Mouse (Mus musculus): ENCODE measurements around the gene Deaf1. TPM values are rescaled to one million over a fixed set of nuclear protein-coding genes. Genes with fewer than 3 reads are reported as not detected.
A peak's percentile ranks its signal among the peaks of the same experiment; 100 is the strongest.

The Deaf1 gene
- polyA plus RNA-seq, 1 experiment: 49.3 TPM

DNA sequence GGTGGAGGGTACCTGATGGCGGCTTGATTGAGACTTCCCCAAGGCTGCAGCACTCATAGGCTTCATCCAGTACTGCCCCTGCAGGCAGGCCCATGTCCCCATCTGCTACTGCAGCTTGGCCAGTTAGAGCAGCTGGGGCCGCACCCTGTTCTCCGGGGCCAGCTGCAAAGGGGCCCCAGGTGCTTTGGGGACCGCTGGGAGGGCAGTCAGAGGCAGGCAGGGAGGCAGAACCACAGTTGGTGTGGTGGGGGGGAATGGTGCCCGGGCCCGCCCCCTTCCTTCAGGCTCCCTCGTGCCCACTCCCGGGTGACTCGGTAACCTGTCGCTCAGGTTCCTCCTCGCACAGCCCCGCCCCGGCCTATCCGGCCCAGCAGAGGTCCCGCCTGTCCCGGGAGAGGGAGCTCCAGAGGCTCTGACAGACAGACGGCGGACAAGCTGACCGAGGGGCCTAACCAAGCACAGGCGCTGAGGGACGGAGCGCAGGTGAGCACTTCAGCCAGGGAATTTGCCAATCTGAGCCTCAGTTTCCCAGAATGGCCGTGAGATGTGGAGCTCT lies 11.2 kb upstream of the Deaf1 start, which contains the start of gene Eps8l2:
TSS of gene Eps8l2 (plus strand) at position 305 of the 556 bp plus-strand sequence.
- Histone ChIP-seq H3K4me3 (replicated peaks; ENCODE audit: insufficient read depth, low read depth, low read length) (no peak within 1 kb of the TSS), H3K4me1 (ENCODE audit: control insufficient read depth, insufficient read depth, low read length) (peaks cover 19% of the 10 kb centered on the region), H3K27ac (ENCODE audit: insufficient read depth, low read length) (no peak within 1 kb of the TSS), H3K27me3 (ENCODE audit: control insufficient read depth, insufficient read depth, low read length) (no peaks in the 10 kb centered on the region)
- WGBS: 19% methylated on average over 23 of the region's 23 CpGs
- no peak for DNase-seq
- no peak for TF ChIP-seq CTCF (IDR thresholded peaks at IDR 0.05; ENCODE audit: borderline replicate concordance, insufficient read depth, low read depth, low read length)

DNA sequence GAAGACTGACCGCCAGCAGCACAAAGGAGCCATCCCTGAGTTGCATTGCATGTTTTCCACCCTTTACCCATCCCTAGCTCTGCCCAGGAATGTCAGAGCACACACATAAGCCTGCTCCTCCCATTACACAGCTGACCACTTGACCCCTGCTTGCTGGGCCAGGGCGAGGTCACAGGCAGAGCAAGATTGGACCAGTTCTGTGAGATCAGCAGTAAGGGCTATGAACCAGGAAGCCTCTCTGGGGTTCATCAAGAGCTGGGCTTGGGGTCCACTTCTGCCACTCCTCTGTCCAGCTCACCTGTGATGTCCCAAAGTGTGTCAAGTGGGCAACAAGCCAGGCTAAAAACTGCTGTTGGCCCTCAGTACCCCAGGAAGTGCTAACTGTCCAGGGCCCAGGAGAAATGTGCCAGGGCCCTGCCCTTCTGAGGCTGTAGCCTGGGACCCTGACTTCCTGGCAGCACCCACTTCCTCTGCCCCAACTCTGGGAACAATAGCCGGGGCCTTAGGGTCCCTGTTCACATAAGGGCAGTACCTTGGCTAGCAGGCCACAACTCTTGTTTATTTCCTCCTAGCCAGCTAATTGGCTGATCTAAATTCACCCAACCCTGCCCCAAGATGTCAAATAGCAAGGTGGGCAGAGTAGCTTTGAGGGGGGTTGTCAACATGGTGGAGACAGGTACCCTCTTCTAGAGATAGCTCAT lies 10.4 kb upstream of the Deaf1 start:
- H3K4me3 ChIP-seq (replicated peaks; ENCODE audit: insufficient read depth, low read depth, low read length): no peak overlapping the region
- no peak overlapping the region for H3K27ac ChIP-seq (ENCODE audit: insufficient read depth, low read length)
- no peak for DNase-seq
- WGBS: 92% methylated on average over 3 of the region's 3 CpGs
- TF ChIP-seq POLR2A (IDR thresholded peaks at IDR 0.05; ENCODE audit: borderline replicate concordance, insufficient read depth, low read length) (no peak), CTCF (IDR thresholded peaks at IDR 0.05; ENCODE audit: borderline replicate concordance, insufficient read depth, low read depth, low read length) (no peak)
- H3K27me3 ChIP-seq (ENCODE audit: control insufficient read depth, insufficient read depth, low read length): no peaks in the 10 kb centered on the region
- H3K4me1 ChIP-seq (ENCODE audit: control insufficient read depth, insufficient read depth, low read length): peaks cover 19% of the 10 kb centered on the region

DNA sequence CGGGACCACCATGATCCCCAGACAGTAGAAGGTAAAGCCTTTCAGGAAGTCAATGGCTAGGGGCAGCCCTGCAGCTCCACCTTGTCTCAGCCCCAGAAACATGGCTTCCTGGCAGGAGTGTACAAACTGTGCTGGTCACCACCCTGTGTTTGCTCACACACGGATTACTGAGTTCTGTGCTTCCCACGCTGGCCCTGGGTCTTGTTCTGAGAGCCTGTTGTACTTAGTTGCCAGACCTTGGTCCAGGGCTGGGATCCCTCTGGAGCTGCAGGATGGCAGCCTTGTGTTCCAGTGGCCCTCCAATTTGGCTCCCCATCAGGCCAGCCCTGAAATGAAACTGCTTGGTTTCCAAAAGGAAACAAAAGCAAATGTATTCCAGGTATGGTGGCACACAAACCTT lies 8.8 kb upstream of the Deaf1 start:
- Histone ChIP-seq H3K4me1 (ENCODE audit: control insufficient read depth, insufficient read depth, low read length) (peaks cover 19% of the 10 kb centered on the region), H3K4me3 (replicated peaks; ENCODE audit: insufficient read depth, low read depth, low read length) (no peak overlapping the region), H3K27ac (ENCODE audit: insufficient read depth, low read length) (0 out of 2 replicates have a peak overlapping the region, but pooled peaks have one; percentile 4), H3K27me3 (ENCODE audit: control insufficient read depth, insufficient read depth, low read length) (no peaks in the 10 kb centered on the region)
- TF ChIP-seq POLR2A (IDR thresholded peaks at IDR 0.05; ENCODE audit: borderline replicate concordance, insufficient read depth, low read length) (no peak), CTCF (IDR thresholded peaks at IDR 0.05; ENCODE audit: borderline replicate concordance, insufficient read depth, low read depth, low read length) (no peak)
- no peak for DNase-seq
- WGBS: 54% methylated on average over 3 of the region's 3 CpGs

DNA sequence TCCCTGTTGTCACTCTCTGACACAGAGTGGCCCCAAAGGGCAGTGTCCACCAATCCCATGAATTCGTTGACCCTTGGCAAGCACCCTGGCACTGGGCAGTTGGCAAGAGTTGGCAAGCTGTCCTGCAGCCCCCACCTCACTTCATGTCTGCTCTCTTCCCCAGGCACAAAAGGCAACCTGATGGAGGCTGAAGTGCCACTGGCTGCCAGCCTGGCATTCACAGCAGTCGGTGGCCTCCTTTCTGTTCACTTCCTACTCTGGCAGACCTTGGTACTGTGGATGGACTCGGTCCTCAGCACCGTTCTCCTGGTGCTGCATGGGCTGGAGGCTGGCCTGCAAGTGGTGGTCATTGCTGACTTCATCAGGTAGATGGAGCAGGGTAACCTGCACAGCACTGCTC lies 8.2 kb upstream of the Deaf1 start:
- Histone ChIP-seq H3K4me1 (ENCODE audit: control insufficient read depth, insufficient read depth, low read length) (peaks cover 19% of the 10 kb centered on the region), H3K27me3 (ENCODE audit: control insufficient read depth, insufficient read depth, low read length) (no peaks in the 10 kb centered on the region), H3K27ac (ENCODE audit: insufficient read depth, low read length) (peak overlapping the region; percentile 77), H3K4me3 (replicated peaks; ENCODE audit: insufficient read depth, low read depth, low read length) (no peak overlapping the region)
- DNase-seq: peak; percentile 68 to 83
- 6% methylated on average over 4 of the region's 4 CpGs for WGBS
- no peak for TF ChIP-seq POLR2A (IDR thresholded peaks at IDR 0.05; ENCODE audit: borderline replicate concordance, insufficient read depth, low read length)
- 0 out of 2 replicates have a peak, but pooled peaks have one; percentile 7 for TF ChIP-seq CTCF (IDR thresholded peaks at IDR 0.05; ENCODE audit: borderline replicate concordance, insufficient read depth, low read depth, low read length)

DNA sequence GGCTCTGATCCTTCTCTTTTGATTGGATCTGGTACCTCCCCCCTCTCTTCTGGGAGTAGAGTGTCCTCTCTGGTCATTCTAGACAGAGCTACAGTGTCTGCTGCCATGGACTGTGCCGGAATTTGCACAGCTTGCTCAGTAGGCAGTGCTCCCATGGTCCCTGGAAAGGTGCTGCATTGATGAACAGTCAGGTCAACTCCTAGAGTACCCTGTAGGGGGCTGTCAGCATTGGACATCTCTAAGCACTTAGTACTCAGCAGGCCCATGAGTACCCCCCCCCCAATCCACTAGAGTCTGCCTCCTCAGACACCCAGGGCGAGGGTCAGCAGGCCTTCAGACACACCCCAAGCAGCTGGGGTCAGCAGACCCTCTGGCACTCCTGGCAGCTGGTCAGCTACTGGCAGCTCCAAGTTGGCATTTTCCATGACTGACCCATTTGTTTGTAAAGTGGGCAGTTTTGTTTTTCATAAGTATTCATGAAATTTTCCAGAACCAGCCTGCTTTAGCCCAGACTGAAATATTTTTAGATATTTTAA lies 7.6 kb upstream of the Deaf1 start:
- no peak overlapping the region for H3K4me3 ChIP-seq (replicated peaks; ENCODE audit: insufficient read depth, low read depth, low read length)
- TF ChIP-seq CTCF (IDR thresholded peaks at IDR 0.05; ENCODE audit: borderline replicate concordance, insufficient read depth, low read depth, low read length) (no peak), POLR2A (IDR thresholded peaks at IDR 0.05; ENCODE audit: borderline replicate concordance, insufficient read depth, low read length) (no peak)
- 17% methylated on average over 2 of the region's 2 CpGs for WGBS
- peak overlapping the region; percentile 68 for H3K27ac ChIP-seq (ENCODE audit: insufficient read depth, low read length)
- H3K4me1 ChIP-seq (ENCODE audit: control insufficient read depth, insufficient read depth, low read length): peaks cover 19% of the 10 kb centered on the region
- peak; percentile 50 to 55 for DNase-seq
- no peaks in the 10 kb centered on the region for H3K27me3 ChIP-seq (ENCODE audit: control insufficient read depth, insufficient read depth, low read length)

GRCm38 (mm10) chr7:141331990-141332389 lies 4.5 kb upstream of the Deaf1 start:
- Histone ChIP-seq H3K27me3 (ENCODE audit: control insufficient read depth, insufficient read depth, low read length) (no peaks in the 10 kb centered on the region), H3K4me3 (replicated peaks; ENCODE audit: insufficient read depth, low read depth, low read length) (no peak overlapping the region), H3K4me1 (ENCODE audit: control insufficient read depth, insufficient read depth, low read length) (peaks cover 19% of the 10 kb centered on the region), H3K27ac (ENCODE audit: insufficient read depth, low read length) (no peak overlapping the region)
- no peak for TF ChIP-seq CTCF (IDR thresholded peaks at IDR 0.05; ENCODE audit: borderline replicate concordance, insufficient read depth, low read depth, low read length)
- no peak for TF ChIP-seq POLR2A (IDR thresholded peaks at IDR 0.05; ENCODE audit: borderline replicate concordance, insufficient read depth, low read length)
- no peak for DNase-seq
- WGBS: 77% methylated on average over 6 of the region's 6 CpGs

DNA sequence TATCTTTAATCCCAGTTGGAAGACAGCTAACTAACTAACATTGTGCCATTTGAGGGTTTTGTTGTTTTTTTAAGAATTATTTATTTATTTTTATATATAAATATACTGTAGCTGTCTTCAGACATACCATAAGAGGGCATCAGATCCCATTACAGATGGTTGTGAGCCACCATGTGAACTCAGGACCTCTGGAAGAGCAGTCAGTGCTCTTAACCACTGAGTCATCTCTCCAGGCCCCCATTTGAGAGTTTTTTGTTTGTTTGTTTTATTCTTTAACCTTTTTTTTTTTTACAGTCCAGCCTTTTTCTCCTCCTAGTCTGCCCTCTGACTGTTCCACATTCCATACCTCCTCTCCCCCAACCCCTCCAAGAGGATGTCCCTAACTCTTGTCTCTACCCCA lies 3.2 kb upstream of the Deaf1 start:
- Histone ChIP-seq H3K27ac (ENCODE audit: insufficient read depth, low read length) (no peak overlapping the region), H3K27me3 (ENCODE audit: control insufficient read depth, insufficient read depth, low read length) (no peaks in the 10 kb centered on the region), H3K4me3 (replicated peaks; ENCODE audit: insufficient read depth, low read depth, low read length) (no peak overlapping the region), H3K4me1 (ENCODE audit: control insufficient read depth, insufficient read depth, low read length) (peaks cover 24% of the 10 kb centered on the region)
- TF ChIP-seq CTCF (IDR thresholded peaks at IDR 0.05; ENCODE audit: borderline replicate concordance, insufficient read depth, low read depth, low read length) (no peak), POLR2A (IDR thresholded peaks at IDR 0.05; ENCODE audit: borderline replicate concordance, insufficient read depth, low read length) (no peak)
- no peak for DNase-seq
